Mouse (Mus musculus) forebrain, embryonic 11.5 days (tissue): Measurements from ENCODE around the gene Prkcsh. TPM values are rescaled to one million over a fixed set of nuclear protein-coding genes. Genes with fewer than 3 reads are reported as not detected.

Source experiments
- ATAC-seq: fragments of 200-750 bp; cut with Nextera tagmentation; replicated peaks from 2 replicates; pipeline ENCODE4 v1.8.0; 2017; ENCODE audit warnings: moderate TSS enrichment; ENCODE audit not compliant: low FRiP score
- DNase-seq: peaks from one replicate; pipeline ENCODE4 v3.0.0-alpha.2; 2017; ENCODE audit warnings: low spot score
- H3K27ac ChIP-seq: fragments of 300-500 bp; sonication (generic); 2 replicates; pipeline ENCODE4 v1.5.1; 2014; ENCODE audit warnings: low read depth, low read length
- H3K27me3 ChIP-seq: fragments of 300-500 bp; sonication (generic); 2 replicates; pipeline ENCODE4 v1.6.1; 2014; ENCODE audit warnings: mild to moderate bottlenecking, low read length, mixed read lengths; ENCODE audit not compliant: control insufficient read depth, insufficient read depth
- H3K36me3 ChIP-seq: fragments of 300-500 bp; sonication (generic); 2 replicates; pipeline ENCODE4 v1.6.1; 2014; ENCODE audit warnings: mild to moderate bottlenecking, low read length, moderate library complexity, mixed read lengths; ENCODE audit not compliant: control insufficient read depth, insufficient read depth
- H3K4me1 ChIP-seq: fragments of 300-500 bp; sonication (generic); replicated peaks from 2 replicates; pipeline ENCODE4 v1.6.1; 2014; ENCODE audit warnings: low read length, mixed read lengths; ENCODE audit not compliant: control insufficient read depth, insufficient read depth
- H3K4me2 ChIP-seq: fragments of 300-500 bp; sonication (generic); 2 replicates; pipeline ENCODE4 v1.6.1; 2014; ENCODE audit warnings: low read depth, mild to moderate bottlenecking, low read length, moderate library complexity, mixed read lengths; ENCODE audit not compliant: severe bottlenecking
- H3K4me3 ChIP-seq: fragments of 300-500 bp; sonication (generic); 2 replicates; pipeline ENCODE4 v1.5.1; 2014; ENCODE audit warnings: low read depth, low read length
- H3K9ac ChIP-seq: fragments of 300-500 bp; sonication (generic); 2 replicates; pipeline ENCODE4 v1.6.1; 2014; ENCODE audit warnings: low read length
- H3K9me3 ChIP-seq: fragments of 300-500 bp; sonication (generic); 2 replicates; pipeline ENCODE4 v1.6.1; 2016; ENCODE audit warnings: low read length, mixed read lengths; ENCODE audit not compliant: control insufficient read depth
- WGBS: fragments of 180-500 bp; shearing (Covaris S2); extraction: QIAGEN DNeasy Blood & Tissue Kit; methylation state at CpG from one replicate; pipeline ENCODE4 v1.1.7; 2014; 5-methylcytosine and 5-hydroxymethylcytosine counted together
- polyA plus RNA-seq: library from polyadenylated mRNA; unstranded; fragments of >200 nt; fragmentation: Nextera tagmentation; extraction: Ambion mirVana; gene quantifications from 2 replicates; pipeline ENCODE4 v1.2.1, GENCODE M21; 2014

Gene Prkcsh
- polyA plus RNA-seq, 1 experiment from 2014 or later = 86.9 TPM

DNA sequence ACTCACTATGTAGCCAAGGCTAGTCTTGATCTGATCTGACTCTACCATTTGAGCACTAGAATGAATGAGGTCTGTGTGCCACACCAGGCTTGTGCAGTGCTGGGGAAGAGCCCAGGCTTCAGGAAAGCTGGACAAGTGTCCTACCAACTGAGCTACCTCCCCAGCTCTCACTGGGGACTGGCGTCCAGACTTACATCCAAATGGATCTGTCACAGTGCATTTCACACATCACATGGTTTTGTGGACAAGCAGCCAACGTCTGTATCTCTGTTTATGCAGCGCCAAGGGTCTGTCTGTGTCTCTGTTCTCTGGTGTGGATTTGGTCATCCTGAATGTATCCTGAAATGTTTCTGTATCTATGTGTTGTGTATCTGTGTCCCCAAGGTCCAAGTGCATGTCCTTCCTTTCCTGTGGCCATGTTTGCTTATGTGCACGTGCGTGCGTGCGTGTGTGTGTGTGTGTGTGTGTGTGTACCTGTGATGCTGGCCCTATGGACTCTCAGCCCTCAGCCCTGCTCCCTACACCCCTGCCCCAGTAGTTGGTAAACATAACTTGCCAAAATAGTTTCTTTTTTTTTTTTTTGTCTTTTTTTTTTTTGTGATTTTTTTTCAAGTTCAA lies 14.7 kb downstream of the Prkcsh start:
- no peaks in the 10 kb centered on the region for H3K27me3 ChIP-seq
- no peak overlapping the region for H3K4me2 ChIP-seq
- H3K4me1 ChIP-seq = 0 out of 2 replicates have a peak, but pooled peaks cover 4% of the 10 kb centered on the region
- H3K9ac ChIP-seq = no peak overlapping the region
- 83% methylated on average over 7 of the region's 7 CpGs for WGBS
- H3K9me3 ChIP-seq = no peaks in the 10 kb centered on the region
- no peak overlapping the region for H3K4me3 ChIP-seq
- no peak overlapping the region for H3K27ac ChIP-seq
- peaks cover 16% of the 10 kb centered on the region for H3K36me3 ChIP-seq
- DNase-seq (no peak), ATAC-seq (no peak)

DNA sequence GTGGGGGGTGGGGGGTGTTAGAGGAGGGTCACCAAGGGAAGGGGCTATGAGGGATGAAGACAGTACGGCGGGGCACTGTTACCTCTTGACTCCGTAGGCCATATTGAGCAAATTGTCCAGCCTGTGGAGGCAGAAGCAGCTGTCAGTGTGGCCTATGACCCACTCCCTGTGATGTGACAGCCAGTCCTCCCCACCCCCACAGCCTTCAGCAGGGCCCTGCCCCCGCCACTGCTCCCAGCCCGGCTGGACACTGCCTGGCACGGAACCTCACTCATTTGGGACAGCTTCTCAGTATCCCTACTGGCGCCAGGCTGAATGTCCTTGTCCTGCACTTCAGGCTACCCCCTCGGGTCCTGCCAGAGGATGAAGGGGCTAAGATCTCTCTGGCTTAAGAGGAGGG lies 22.0 kb downstream of the Prkcsh start:
- ATAC-seq (0 out of 2 replicates have a peak, but pooled peaks have one; percentile 41), DNase-seq (no peak)
- Histone ChIP-seq H3K4me1 (peaks cover 16% of the 10 kb centered on the region), H3K27ac (no peak overlapping the region), H3K9me3 (no peaks in the 10 kb centered on the region), H3K27me3 (no peaks in the 10 kb centered on the region), H3K36me3 (no peaks in the 10 kb centered on the region), H3K4me3 (no peak overlapping the region), H3K9ac (no peak overlapping the region), H3K4me2 (no peak overlapping the region)
- 68% methylated on average over 8 of the region's 8 CpGs for WGBS

DNA sequence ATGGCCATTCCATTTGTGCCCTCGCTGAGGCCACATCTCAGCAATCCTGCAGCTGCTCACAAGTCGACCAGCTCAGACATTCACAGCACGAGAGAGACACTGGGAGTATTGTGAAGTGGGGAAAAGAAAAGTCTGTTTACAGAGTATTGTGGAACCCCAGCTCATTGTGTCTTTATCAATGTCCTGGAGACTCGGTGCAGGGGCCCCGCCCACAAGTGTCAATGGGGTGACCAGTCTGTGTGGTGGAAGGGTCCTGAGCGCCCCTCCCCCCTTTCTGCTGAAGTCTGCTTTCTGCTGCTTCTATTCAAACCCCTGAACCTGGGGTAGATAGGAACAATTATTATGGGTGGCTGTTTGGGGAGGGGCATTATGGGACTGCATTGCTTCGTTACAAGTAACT lies 25.9 kb downstream of the Prkcsh start:
- H3K36me3 ChIP-seq = peaks cover 2% of the 10 kb centered on the region; the same call in 1 of the 2 replicates
- DNase-seq = peak; percentile 69

DNA sequence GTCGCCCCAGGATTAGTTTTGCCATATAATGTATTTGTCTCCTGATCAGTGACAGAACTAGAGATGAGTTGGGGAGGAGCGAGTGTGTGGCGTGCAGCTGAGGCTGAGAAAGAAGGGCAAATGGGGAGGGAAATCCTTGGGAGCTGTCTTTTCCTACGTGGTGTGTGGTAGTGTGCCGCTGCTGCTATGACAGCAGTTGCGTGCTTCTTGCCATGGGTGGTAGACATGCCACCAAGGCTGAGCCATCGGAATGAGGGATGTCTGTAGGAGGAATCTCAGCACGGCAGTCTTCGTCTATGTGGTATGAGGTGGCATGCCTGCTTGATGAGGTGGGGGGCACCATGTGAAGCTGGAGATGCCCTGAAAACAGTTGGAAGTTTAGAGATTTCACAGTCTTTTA lies 27.8 kb downstream of the Prkcsh start:
- Histone ChIP-seq H3K9me3 (no peaks in the 10 kb centered on the region), H3K36me3 (peaks cover 2% of the 10 kb centered on the region; the same call in 1 of the 2 replicates), H3K4me2 (no peak overlapping the region), H3K27ac (no peak overlapping the region), H3K9ac (no peak overlapping the region), H3K4me3 (no peak overlapping the region), H3K27me3 (no peaks in the 10 kb centered on the region), H3K4me1 (peaks cover 15% of the 10 kb centered on the region)
- ATAC-seq (no peak), DNase-seq (no peak)
- WGBS = 91% methylated on average over 9 of the region's 9 CpGs

More for the DNA sequence above, 25.9 kb downstream of the Prkcsh start:
- 23% methylated on average over 7 of the region's 7 CpGs for WGBS
- Histone ChIP-seq H3K4me1 (peaks cover 16% of the 10 kb centered on the region), H3K4me2 (0 out of 2 replicates have a peak overlapping the region, but pooled peaks have one; percentile 6), H3K27me3 (no peaks in the 10 kb centered on the region), H3K9me3 (no peaks in the 10 kb centered on the region), H3K27ac (peak overlapping the region; percentile 26; the same call in 1 of the 2 replicates), H3K9ac (no peak overlapping the region), H3K4me3 (no peak overlapping the region)
- ATAC-seq = peak; percentile 77

DNA sequence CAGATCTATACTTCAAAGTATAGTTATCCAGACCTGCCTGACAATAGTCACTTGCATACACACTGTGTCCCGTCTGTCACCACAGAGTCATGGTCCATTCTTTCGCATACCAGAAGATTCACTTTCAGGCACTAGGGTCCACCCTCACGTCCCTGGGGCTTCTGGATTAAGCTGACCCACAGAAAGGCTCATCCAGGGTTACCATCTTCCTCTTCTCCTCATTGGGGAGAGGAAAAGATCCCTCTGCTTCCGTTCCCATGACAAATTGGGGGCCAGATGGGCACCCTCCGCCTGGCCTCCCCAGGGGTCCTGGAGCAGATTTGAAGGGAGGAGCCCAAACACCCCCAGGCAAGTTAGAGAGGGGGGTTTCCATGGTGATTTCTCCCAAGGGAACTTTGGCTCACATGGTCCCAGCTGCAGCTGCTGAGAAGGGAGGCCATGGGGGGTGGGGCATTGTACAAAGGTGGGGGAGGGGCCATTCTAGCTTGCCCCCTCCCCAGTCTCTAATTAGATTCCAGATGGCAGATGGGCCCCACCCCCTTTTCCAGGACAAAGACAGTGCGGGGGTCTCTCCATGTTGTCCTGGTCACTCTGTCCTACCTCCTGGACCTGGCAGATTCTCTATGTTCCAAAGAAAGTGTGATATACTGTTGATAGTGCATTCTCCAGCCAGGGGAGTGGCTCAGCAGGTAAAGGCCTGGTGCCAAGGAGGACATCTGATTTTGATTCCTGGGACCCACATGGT lies 32.9 kb downstream of the Prkcsh start:
- DNase-seq (peak; percentile 66), ATAC-seq (peak; percentile 61)
- no peaks in the 10 kb centered on the region for H3K27me3 ChIP-seq
- H3K36me3 ChIP-seq = peaks cover 2% of the 10 kb centered on the region; the same call in 1 of the 2 replicates
- H3K4me3 ChIP-seq = no peak overlapping the region
- peak overlapping the region; percentile 27; the same call in 1 of the 2 replicates for H3K27ac ChIP-seq
- peaks cover 7% of the 10 kb centered on the region; the same call in 1 of the 2 replicates for H3K4me1 ChIP-seq
- H3K4me2 ChIP-seq = no peak overlapping the region
- no peak overlapping the region for H3K9ac ChIP-seq
- WGBS = 55% methylated on average over 6 of the region's 6 CpGs
- H3K9me3 ChIP-seq = no peaks in the 10 kb centered on the region

DNA sequence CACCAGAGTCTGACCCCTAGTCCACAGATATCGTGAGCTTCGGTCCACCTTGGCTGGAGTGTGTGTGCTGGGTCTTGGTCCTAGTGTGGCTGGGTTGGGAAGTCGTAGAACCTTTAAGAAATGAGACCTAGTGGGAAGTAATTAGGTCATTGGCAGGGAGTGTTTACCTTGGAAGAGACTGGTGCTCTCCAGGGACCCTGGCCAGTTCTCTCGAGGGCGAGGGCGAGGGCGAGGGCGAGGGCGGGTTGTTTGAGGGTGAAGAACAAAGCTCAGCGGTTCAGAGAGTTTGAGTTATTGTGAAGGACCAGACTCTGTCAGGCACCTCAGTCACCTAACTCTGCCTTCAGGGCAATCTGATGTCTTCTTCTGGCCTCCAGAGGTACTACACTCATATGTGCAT lies 35.2 kb downstream of the Prkcsh start:
- no peak for ATAC-seq
- no peak overlapping the region for H3K9ac ChIP-seq
- peak; percentile 41 for DNase-seq

DNA sequence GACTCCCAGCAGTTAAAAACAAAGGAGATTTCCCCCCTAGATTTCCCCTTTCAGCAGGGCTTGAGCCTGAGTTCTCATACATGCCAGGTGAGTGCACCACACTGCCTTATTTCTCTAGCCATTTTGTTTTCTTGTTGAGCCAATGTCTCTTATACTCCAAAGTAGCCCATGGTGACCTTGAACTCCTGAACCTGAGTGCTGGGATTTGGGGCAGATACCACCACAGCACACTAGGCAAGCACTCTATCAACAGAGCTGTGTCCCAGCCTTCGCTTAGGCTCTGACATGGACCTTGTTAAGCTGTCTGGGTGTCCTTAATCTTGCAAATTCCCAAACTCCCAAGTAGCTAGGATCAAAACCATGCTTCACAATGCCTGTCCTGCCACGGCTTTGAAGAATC lies 39.2 kb downstream of the Prkcsh start:
- Histone ChIP-seq H3K9ac (no peak overlapping the region), H3K36me3 (peaks cover 2% of the 10 kb centered on the region; the same call in 1 of the 2 replicates)
- 76% methylated on average over 2 of the region's 2 CpGs for WGBS

More for the DNA sequence above, 35.2 kb downstream of the Prkcsh start:
- no peak overlapping the region for H3K27ac ChIP-seq
- H3K36me3 ChIP-seq = peaks cover 2% of the 10 kb centered on the region; the same call in 1 of the 2 replicates
- no peak overlapping the region for H3K4me2 ChIP-seq
- H3K9me3 ChIP-seq = no peaks in the 10 kb centered on the region
- H3K27me3 ChIP-seq = no peaks in the 10 kb centered on the region
- 87% methylated on average over 10 of the region's 10 CpGs for WGBS
- peaks cover 7% of the 10 kb centered on the region; the same call in 1 of the 2 replicates for H3K4me1 ChIP-seq
- H3K4me3 ChIP-seq = no peak overlapping the region

DNA sequence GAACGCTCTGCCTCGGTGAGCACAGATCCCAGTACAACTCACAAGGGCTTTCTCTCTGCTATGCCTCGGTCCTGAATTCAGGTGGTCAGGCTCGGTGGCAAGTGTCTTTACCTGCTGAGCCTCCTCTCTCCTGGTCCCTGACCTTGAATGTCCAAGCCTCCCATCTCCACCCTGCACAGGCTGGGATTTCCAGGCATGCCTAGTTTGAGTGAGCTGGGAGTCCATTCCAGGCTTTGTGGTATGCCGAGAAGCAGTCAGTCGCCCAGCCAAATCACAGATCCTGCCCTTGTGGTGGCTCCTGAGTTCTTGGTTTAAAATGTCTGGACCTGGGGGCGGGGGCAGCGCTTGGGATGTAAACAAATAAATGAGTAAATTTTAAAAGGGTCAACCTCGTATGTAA lies 44.7 kb downstream of the Prkcsh start:
- H3K27me3 ChIP-seq = peaks cover 9% of the 10 kb centered on the region; the same call in 1 of the 2 replicates
- no peak for ATAC-seq
- no peak for DNase-seq
- no peak overlapping the region for H3K27ac ChIP-seq
- WGBS = 68% methylated on average over 9 of the region's 9 CpGs
- no peak overlapping the region for H3K4me2 ChIP-seq
- H3K4me1 ChIP-seq = peaks cover 7% of the 10 kb centered on the region; the same call in 1 of the 2 replicates
- H3K36me3 ChIP-seq = no peaks in the 10 kb centered on the region
- H3K9me3 ChIP-seq = no peaks in the 10 kb centered on the region
- no peak overlapping the region for H3K4me3 ChIP-seq
- H3K9ac ChIP-seq = no peak overlapping the region; the same call in 1 of the 2 replicates

More for the DNA sequence above, 39.2 kb downstream of the Prkcsh start:
- H3K4me3 ChIP-seq = no peak overlapping the region
- DNase-seq = peak; percentile 35
- H3K4me2 ChIP-seq = no peak overlapping the region
- no peaks in the 10 kb centered on the region for H3K9me3 ChIP-seq
- no peaks in the 10 kb centered on the region for H3K27me3 ChIP-seq
- no peak overlapping the region for H3K27ac ChIP-seq
- no peaks in the 10 kb centered on the region for H3K4me1 ChIP-seq
- ATAC-seq = no peak
